Comparison of ENCODE assay signal across 15 mouse cellular contexts in the genomic region with DNA sequence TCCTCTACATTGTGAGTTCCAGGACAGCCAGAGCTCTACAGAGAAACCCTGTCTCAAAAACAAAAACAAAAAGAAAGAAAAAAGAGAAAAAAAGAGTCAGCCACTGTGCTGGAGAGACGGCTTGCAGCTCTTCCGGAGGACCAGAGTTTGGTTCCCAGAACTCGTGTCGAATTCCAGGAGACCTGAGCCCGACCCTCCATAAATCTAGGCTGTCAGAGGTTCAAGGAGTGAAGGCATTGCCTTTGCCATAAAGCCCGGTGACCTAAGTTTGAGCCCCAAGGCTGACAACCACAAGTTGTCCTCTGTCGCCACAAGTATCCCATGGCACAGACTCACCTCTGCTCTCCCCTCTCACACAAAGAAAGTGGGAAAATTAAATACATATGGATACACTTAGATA. TPM values are rescaled to one million over a fixed set of nuclear protein-coding genes. Genes with fewer than 3 reads are reported as not detected.
A peak's percentile ranks its signal among the peaks of the same experiment; 100 is the strongest.
DNase-seq lines count a peak whose midpoint lies in the region; ATAC-seq and TF ChIP-seq lines count a peak whose summit lies in the region.
"Had no signal": no experiment of that assay in that cellular context is flagged by ENCODE, and none has a peak within 500 bp of the region (broad histone marks: within the 10 kb centered on the region; RNA-seq: fewer than 3 reads in every experiment).

No protein-coding gene starts in this region.

- no peaks in the 10 kb centered on the region for H3K36me3 ChIP-seq in kidney, postnatal 0 days (ENCODE audit: insufficient read depth, low read length)
- peaks cover 11% of the 10 kb centered on the region for H3K36me3 ChIP-seq in embryonic facial prominence, embryonic 10.5 days (replicated peaks)
- H3K36me3 ChIP-seq in limb, embryonic 13.5 days: peaks cover 26% of the 10 kb centered on the region

- TF ChIP-seq CTCF in kidney, postnatal 0 days (IDR thresholded peaks at IDR 0.05; ENCODE audit: low read depth): no peak
- TF ChIP-seq CTCF in layer of hippocampus, adult 2 months (conservative IDR thresholded peaks at IDR 0.05): no peak

- no peak overlapping the region for H3K4me3 ChIP-seq in kidney, postnatal 0 days (replicated peaks; ENCODE audit: low read depth, low read length)
- peak overlapping the region; percentile 24; the same call in 1 of the 2 replicates for H3K4me3 ChIP-seq in embryonic facial prominence, embryonic 10.5 days
- no peak overlapping the region for H3K4me3 ChIP-seq in limb, embryonic 13.5 days
- no peak overlapping the region for H3K4me3 ChIP-seq in layer of hippocampus, adult 2 months

- H3K4me2 ChIP-seq in kidney, postnatal 0 days (ENCODE audit: low read length): peak overlapping the region; percentile 5; the same call in 1 of the 2 replicates
- H3K4me2 ChIP-seq in limb, embryonic 13.5 days (replicated peaks): peak overlapping the region; percentile 74
- H3K4me2 ChIP-seq: heart, embryonic 11.5 days had no signal

- 8% methylated on average over 7 of the region's 7 CpGs for WGBS in kidney, postnatal 0 days
- 47% methylated on average over 7 of the region's 7 CpGs for WGBS in embryonic facial prominence, embryonic 10.5 days
- 5% methylated on average over 7 of the region's 7 CpGs for WGBS in limb, embryonic 13.5 days

- 0 out of 2 replicates have a peak, but pooled peaks cover 9% of the 10 kb centered on the region for H3K4me1 ChIP-seq in kidney, postnatal 0 days (replicated peaks; ENCODE audit: insufficient read depth, low read length)
- peaks cover 48% of the 10 kb centered on the region for H3K4me1 ChIP-seq in embryonic facial prominence, embryonic 10.5 days
- H3K4me1 ChIP-seq in limb, embryonic 13.5 days: peaks cover 40% of the 10 kb centered on the region

- no peak overlapping the region for H3K9ac ChIP-seq in kidney, postnatal 0 days (ENCODE audit: low read depth, low read length)
- peak overlapping the region; percentile 50; the same call in 1 of the 2 replicates for H3K9ac ChIP-seq in limb, embryonic 13.5 days

- H3K9me3 ChIP-seq in kidney, postnatal 0 days (replicated peaks; ENCODE audit: low read length): no peaks in the 10 kb centered on the region
- no peaks in the 10 kb centered on the region for H3K9me3 ChIP-seq in embryonic facial prominence, embryonic 10.5 days
- H3K9me3 ChIP-seq in limb, embryonic 13.5 days: no peaks in the 10 kb centered on the region

- no peak for ATAC-seq in kidney, postnatal 0 days (replicated peaks; ENCODE audit: low FRiP score, low read depth)
- ATAC-seq in limb, embryonic 13.5 days (ENCODE audit: low FRiP score, low read depth): no peak
- ATAC-seq: forebrain, embryonic 14.5 days had no signal

- H3K27me3 ChIP-seq in kidney, postnatal 0 days (ENCODE audit: insufficient read depth, low read length): no peaks in the 10 kb centered on the region
- H3K27me3 ChIP-seq in embryonic facial prominence, embryonic 10.5 days (replicated peaks; ENCODE audit: low read depth, poor library complexity, severe bottlenecking): no peaks in the 10 kb centered on the region
- H3K27me3 ChIP-seq in limb, embryonic 13.5 days: no peaks in the 10 kb centered on the region
- H3K27me3 ChIP-seq: CH12.LX had no signal

- DNase-seq in kidney, postnatal 0 days (ENCODE audit: low spot score): peak; percentile 86
- no peak for DNase-seq in kidney, postnatal 14 days
- peak; percentile 73 for DNase-seq in embryo, embryonic 10 days (ENCODE audit: low spot score)
- DNase-seq in embryonic facial prominence, embryonic 10.5 days (ENCODE audit: low spot score): no peak
- no peak for DNase-seq in layer of hippocampus, postnatal 36 days
- no peak for DNase-seq in layer of hippocampus, adult 2 months (ENCODE audit: low spot score in 2 of 2)
- DNase-seq: cerebellum, adult 8-10 months; gastrocnemius, postnatal 14 days; heart, postnatal 4 days; lung, adult 2 months; thymus, adult 18-20 months had no signal

- peak overlapping the region; percentile 72 for H3K27ac ChIP-seq in kidney, postnatal 0 days
- peak overlapping the region; percentile 86 for H3K27ac ChIP-seq in embryonic facial prominence, embryonic 10.5 days (replicated peaks)
- H3K27ac ChIP-seq in limb, embryonic 13.5 days: peak overlapping the region; percentile 96
- H3K27ac ChIP-seq in layer of hippocampus, adult 2 months: no peak overlapping the region

RNA-seq across cellular contexts. Expression of gene Rcn3, which starts 2.1 kb away (rescaled TPM):
- polyA plus RNA-seq in kidney, postnatal 0 days (2015; fragmentation: Nextera tagmentation; extraction: Ambion mirVana): 215 and 228 TPM in 2 replicates
- polyA plus RNA-seq in embryonic facial prominence, embryonic 10.5 days (2016; fragmentation: Nextera tagmentation; extraction: Ambion mirVana): 144 and 156 TPM in 2 replicates
- polyA plus RNA-seq in limb, embryonic 13.5 days (2015; fragmentation: Nextera tagmentation; extraction: Ambion mirVana): 462 and 483 TPM in 2 replicates
- total RNA-seq in layer of hippocampus, postnatal 36 days (2021): 1 to 10 TPM; 6.2 to 6.9 TPM
- total RNA-seq in layer of hippocampus, adult 2 months (2021): 10 to 100 TPM in 1 of 2 experiments, 1 to 10 TPM in 1; 7.5 to 11.7 TPM

RNA-seq across cellular contexts. Expression of gene Fcgrt, which starts 9.5 kb away (rescaled TPM):
- polyA plus RNA-seq in kidney, postnatal 0 days (2015; fragmentation: Nextera tagmentation; extraction: Ambion mirVana): 134 and 145 TPM in 2 replicates
- 6.0 and 7.0 TPM in 2 replicates for polyA plus RNA-seq in embryonic facial prominence, embryonic 10.5 days (2016; fragmentation: Nextera tagmentation; extraction: Ambion mirVana)
- polyA plus RNA-seq in limb, embryonic 13.5 days (2015; fragmentation: Nextera tagmentation; extraction: Ambion mirVana): 44.0 and 45.4 TPM in 2 replicates
- 10 to 100 TPM; 16.7 to 18.5 TPM for total RNA-seq in layer of hippocampus, postnatal 36 days (2021)
- total RNA-seq in layer of hippocampus, adult 2 months (2021): 10 to 100 TPM; 17.8 to 19.0 TPM

RNA-seq across cellular contexts. Expression of gene Rps11, which starts 30.1 kb away (rescaled TPM):
- polyA plus RNA-seq in kidney, postnatal 0 days (2015; fragmentation: Nextera tagmentation; extraction: Ambion mirVana): 1,486 and 1,553 TPM in 2 replicates
- polyA plus RNA-seq in embryonic facial prominence, embryonic 10.5 days (2016; fragmentation: Nextera tagmentation; extraction: Ambion mirVana): 1,885 and 1,917 TPM in 2 replicates
- 1,512 and 1,535 TPM in 2 replicates for polyA plus RNA-seq in limb, embryonic 13.5 days (2015; fragmentation: Nextera tagmentation; extraction: Ambion mirVana)
- total RNA-seq in layer of hippocampus, postnatal 36 days (2021): 100 to 1,000 TPM; 408 to 432 TPM
- 100 to 1,000 TPM; 436 to 442 TPM for total RNA-seq in layer of hippocampus, adult 2 months (2021)

RNA-seq across cellular contexts. Expression of gene Prrg2, which starts 31.6 kb away (rescaled TPM):
- polyA plus RNA-seq in kidney, postnatal 0 days (2015; fragmentation: Nextera tagmentation; extraction: Ambion mirVana): 44.3 and 45.1 TPM in 2 replicates
- polyA plus RNA-seq in embryonic facial prominence, embryonic 10.5 days (2016; fragmentation: Nextera tagmentation; extraction: Ambion mirVana): 23.3 and 24.4 TPM in 2 replicates
- polyA plus RNA-seq in limb, embryonic 13.5 days (2015; fragmentation: Nextera tagmentation; extraction: Ambion mirVana): 22.3 and 24.5 TPM in 2 replicates
- 1 to 10 TPM; 5.5 to 6.1 TPM for total RNA-seq in layer of hippocampus, postnatal 36 days (2021)
- total RNA-seq in layer of hippocampus, adult 2 months (2021): 1 to 10 TPM; 5.7 to 8.4 TPM

RNA-seq across cellular contexts. Expression of gene Nosip, which starts 31.9 kb away (rescaled TPM):
- polyA plus RNA-seq in kidney, postnatal 0 days (2015; fragmentation: Nextera tagmentation; extraction: Ambion mirVana): 65.0 and 65.3 TPM in 2 replicates
- 70.8 and 74.7 TPM in 2 replicates for polyA plus RNA-seq in embryonic facial prominence, embryonic 10.5 days (2016; fragmentation: Nextera tagmentation; extraction: Ambion mirVana)
- 71.2 and 71.4 TPM in 2 replicates for polyA plus RNA-seq in limb, embryonic 13.5 days (2015; fragmentation: Nextera tagmentation; extraction: Ambion mirVana)
- total RNA-seq in layer of hippocampus, postnatal 36 days (2021): 10 to 100 TPM; 51.0 to 51.3 TPM
- 10 to 100 TPM; 54.2 to 57.7 TPM for total RNA-seq in layer of hippocampus, adult 2 months (2021)

Comparison
In these comparisons a context has a peak if more than half of its experiments do, and no peak if none do; other contexts are left out.
1. DNase-seq: peak in kidney, postnatal 0 days (single experiment) and embryo, embryonic 10 days (single experiment); none in kidney, postnatal 14 days (single experiment), embryonic facial prominence, embryonic 10.5 days (single experiment), layer of hippocampus, postnatal 36 days (0 of 2) and layer of hippocampus, adult 2 months (0 of 2).